Mouse (Mus musculus) kidney, adult 8-10 months (tissue): ENCODE measurements around the gene Pabpc5.

Experiments used
- DNase-seq, 2 experiments: peaks; one replicate each; pipeline ENCODE4 v3.0.0; 2022

Gene Pabpc5

DNA sequence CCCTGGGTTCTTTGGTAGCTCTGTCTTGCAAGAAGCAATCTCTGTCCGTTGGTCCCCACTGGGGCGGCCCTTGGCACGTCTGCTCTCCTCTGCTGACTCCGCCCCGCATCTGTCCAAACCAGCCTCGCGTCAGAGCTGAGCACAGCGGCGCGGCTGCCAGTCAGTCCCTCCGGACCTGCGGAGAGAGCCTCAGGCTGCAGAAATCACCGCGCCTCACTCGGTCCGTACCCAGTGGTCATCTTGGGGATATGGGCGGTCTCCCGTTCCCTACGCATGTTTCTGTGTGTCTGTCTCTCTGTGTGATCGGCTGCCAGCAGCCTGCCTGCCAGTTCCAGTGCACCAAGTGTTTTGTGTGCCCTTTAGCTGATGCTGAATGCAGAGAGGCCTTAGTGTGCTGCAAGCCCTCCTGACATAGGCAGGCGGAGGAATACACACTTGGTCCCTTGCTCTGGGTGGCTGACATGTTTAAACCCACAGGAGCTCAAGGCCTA is at the start of gene Pabpc5:
Gene Pabpc5 (plus strand): TSS at position 116 of the 491 bp plus-strand sequence.
- DNase-seq, result peak; percentile 6 to 11

DNA sequence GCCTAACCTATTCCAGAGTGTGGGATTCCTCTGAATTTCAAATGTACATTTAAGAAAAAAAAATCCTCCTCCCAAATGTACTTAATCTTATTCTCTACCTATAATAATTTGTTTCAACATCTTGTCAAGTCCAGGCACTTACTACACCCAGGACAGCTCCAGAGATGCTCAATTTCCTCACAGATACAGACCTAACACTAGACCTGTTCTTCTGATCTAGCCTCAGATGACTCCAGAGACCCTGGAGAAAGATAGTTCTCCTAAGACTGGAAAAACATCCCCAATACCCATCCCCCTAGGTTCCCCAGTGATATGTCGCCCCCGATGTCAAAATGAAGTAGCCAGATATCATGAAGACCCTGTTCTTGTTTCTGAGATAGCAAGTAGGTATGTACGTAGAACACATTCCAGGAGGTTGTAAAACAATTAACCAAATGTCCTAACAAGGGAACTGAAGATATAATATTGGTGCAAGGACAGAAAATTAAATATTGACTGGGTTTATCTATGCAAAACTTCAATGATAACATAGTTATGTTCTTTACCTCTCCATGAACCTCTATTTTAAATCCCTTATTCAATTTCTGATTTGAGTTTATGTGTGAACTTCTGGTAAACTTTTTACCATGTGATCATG is 39.9 kb upstream of the Pabpc5 start:
- DNase-seq, result no peak

DNA sequence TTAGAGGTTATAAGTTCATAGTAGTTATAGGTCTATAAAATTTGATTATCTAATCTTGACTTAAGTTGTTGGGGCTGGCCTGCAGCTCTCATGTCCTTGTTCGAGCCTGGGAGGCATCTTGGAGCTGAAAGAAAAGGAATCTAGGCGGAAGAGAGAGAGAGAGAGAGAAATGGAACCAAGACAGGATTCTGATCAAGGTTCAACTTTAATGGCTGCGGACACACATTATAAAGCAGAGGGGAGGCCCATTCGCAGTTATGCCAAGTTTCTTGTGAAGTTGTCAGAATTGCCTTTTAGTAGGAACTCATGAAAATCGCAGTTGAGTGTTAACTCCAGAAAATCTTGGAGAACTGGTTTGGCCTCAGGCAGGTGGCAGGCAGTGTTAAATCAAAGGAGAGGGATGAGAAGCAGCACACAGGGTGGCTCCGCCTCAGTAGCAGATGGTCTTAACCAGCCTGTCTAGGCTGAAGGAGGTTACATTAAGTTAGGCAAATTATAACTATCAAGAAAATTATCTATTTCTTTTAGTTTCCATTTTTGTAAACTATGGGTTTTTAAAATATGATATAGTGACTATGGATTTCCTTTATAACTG is 38.6 kb upstream of the Pabpc5 start:
- no peak for DNase-seq

DNA sequence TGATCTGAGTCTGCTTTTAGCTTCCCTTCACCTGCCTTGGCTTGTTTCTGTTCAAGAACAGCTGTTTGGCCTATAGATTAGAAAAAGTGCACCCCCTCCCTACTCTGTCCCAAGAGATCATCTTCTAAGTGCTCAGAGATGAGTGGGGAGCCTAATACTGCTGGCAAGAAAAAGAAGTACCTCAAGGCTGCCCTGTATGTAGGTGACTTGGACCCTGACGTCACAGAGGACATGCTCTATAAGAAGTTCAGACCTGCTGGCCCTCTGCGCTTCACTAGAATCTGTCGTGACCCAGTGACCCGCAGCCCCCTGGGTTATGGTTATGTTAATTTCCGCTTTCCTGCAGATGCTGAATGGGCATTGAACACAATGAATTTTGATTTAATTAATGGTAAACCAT is 856 bp downstream of the Pabpc5 start:
- DNase-seq, result no peak
